Mouse (Mus musculus): ENCODE data around the gene Gm7029. TPM values are rescaled to one million over a fixed set of nuclear protein-coding genes. Genes with fewer than 3 reads are reported as not detected.
A peak's percentile ranks its signal among the peaks of the same experiment; 100 is the strongest.

The Gm7029 gene
- polyA plus RNA-seq, 1 experiment, result not detected

DNA sequence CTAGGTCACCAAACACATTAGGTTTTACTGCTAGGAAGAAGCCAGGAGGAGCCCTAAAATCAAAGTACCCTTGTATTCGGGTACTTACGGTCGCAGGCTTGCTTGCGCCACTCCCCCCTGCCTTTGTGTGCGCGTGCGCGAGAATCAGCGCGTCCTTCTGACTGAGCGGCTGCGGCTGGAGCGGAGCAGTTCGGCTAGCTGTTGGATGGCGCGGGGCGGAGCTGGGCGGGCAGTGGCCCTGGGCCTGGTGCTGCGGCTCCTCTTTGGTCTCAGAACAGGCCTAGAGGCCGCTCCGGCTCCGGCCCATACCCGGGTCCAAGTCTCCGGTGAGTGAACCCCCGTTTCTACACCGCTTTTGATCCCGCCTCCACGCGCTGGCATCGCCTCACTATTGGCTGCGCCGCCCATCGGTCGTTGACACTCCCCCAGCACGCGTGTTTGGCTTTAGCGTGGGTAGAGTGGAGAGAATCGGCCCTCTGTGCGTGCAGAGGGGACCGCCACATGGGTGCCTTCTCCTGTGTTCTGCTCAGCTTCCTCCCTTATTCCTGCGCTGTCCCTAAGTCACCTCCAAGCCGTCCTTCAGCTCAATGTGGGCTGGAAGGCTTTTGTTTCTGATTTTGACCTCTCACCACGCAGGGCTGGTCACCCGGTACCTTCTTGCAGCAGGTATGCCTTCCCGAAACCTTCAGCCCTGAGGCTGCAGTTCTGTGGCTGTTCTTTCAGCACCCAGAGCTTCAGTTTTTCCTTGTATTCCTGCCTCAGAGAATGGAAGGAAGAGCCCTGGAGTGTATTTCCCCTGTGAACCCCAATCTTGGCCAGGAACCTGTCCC is 30.5 kb upstream of the Gm7029 start, which contains the start of gene Cd320:
Gene Cd320 (plus strand): TSS at position 126 of the 830 bp plus-strand sequence.
- under 1% methylated on average over 45 of the region's 45 CpGs for WGBS
- Histone ChIP-seq H3K4me3 (ENCODE audit: insufficient read depth, low read depth, low read length) (peak within 1 kb of the TSS; percentile 79), H3K36me3 (ENCODE audit: control insufficient read depth, insufficient read depth, low read length) (no peaks in the 10 kb centered on the region), H3K27me3 (replicated peaks; ENCODE audit: control insufficient read depth, insufficient read depth, low read length) (no peaks in the 10 kb centered on the region), H3K4me1 (ENCODE audit: control insufficient read depth, insufficient read depth, low read length) (peaks cover 6% of the 10 kb centered on the region; the same call in 1 of the 2 replicates), H3K27ac (ENCODE audit: insufficient read depth, low read depth, low read length) (peak within 1 kb of the TSS; percentile 27)
- TF ChIP-seq CTCF (conservative IDR thresholded peaks at IDR 0.05; ENCODE audit: insufficient read depth, insufficient read length, low read depth, low read length) (no peak), POLR2A (IDR thresholded peaks at IDR 0.05; ENCODE audit: low read depth, low read length) (peak; percentile 15)
- peak; percentile 96 for DNase-seq

DNA sequence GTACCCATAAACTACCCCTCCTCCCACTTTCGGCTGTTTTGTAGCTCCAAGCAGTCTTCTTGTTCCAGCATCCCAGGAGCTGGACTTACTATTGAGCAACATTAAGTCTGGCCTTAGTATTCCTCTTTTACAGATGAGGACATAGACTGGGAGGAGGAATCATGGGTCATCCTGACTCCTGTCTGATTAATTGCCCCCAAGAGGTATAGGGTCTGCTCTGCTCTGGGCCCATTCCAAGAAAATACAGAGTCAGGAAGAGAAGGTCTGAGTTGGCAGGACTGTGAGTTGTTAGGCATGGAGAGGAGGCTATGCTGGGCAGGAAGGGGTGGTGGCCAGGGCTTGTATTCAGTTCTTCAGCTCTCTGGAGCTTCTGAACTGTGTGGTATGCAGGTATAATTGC is 29.4 kb upstream of the Gm7029 start:
- no peak overlapping the region for H3K27ac ChIP-seq (ENCODE audit: insufficient read depth, low read depth, low read length)
- no peak for DNase-seq
- H3K36me3 ChIP-seq (ENCODE audit: control insufficient read depth, insufficient read depth, low read length), result 0 out of 2 replicates have a peak, but pooled peaks cover 2% of the 10 kb centered on the region
- no peak for TF ChIP-seq POLR2A (IDR thresholded peaks at IDR 0.05; ENCODE audit: low read depth, low read length)
- no peak for TF ChIP-seq CTCF (conservative IDR thresholded peaks at IDR 0.05; ENCODE audit: insufficient read depth, insufficient read length, low read depth, low read length)
- H3K27me3 ChIP-seq (replicated peaks; ENCODE audit: control insufficient read depth, insufficient read depth, low read length), result no peaks in the 10 kb centered on the region
- H3K4me1 ChIP-seq (ENCODE audit: control insufficient read depth, insufficient read depth, low read length), result peaks cover 6% of the 10 kb centered on the region; the same call in 1 of the 2 replicates
- no peak overlapping the region for H3K4me3 ChIP-seq (ENCODE audit: insufficient read depth, low read depth, low read length)
- 39% methylated on average over 1 of the region's 1 CpGs for WGBS

DNA sequence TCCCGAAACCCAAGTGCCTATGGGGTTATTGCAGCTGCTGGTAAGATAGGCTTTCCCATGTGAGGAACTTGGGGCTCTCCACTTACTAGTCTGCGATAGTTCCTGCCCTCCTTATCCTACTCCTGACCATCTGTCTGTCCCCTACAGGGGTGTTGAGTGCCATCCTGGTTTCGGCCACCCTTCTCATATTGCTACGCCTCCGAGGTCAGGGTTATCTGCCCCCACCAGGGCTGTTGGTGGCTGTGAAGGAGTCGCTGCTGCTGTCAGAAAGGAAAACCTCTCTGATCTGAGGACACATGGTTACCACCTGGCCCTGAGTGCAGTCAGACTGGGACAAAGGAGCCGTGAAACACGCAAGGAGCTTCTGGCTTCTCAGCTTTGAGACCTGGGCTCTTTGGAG is 25.5 kb upstream of the Gm7029 start:
- H3K27me3 ChIP-seq (replicated peaks; ENCODE audit: control insufficient read depth, insufficient read depth, low read length), result no peaks in the 10 kb centered on the region
- H3K27ac ChIP-seq (ENCODE audit: insufficient read depth, low read depth, low read length), result no peak overlapping the region
- 0 out of 2 replicates have a peak, but pooled peaks cover 2% of the 10 kb centered on the region for H3K36me3 ChIP-seq (ENCODE audit: control insufficient read depth, insufficient read depth, low read length)
- no peak for DNase-seq
- no peak overlapping the region for H3K4me3 ChIP-seq (ENCODE audit: insufficient read depth, low read depth, low read length)
- H3K4me1 ChIP-seq (ENCODE audit: control insufficient read depth, insufficient read depth, low read length), result peaks cover 6% of the 10 kb centered on the region; the same call in 1 of the 2 replicates
- TF ChIP-seq CTCF (conservative IDR thresholded peaks at IDR 0.05; ENCODE audit: insufficient read depth, insufficient read length, low read depth, low read length), result no peak
- TF ChIP-seq POLR2A (IDR thresholded peaks at IDR 0.05; ENCODE audit: low read depth, low read length), result no peak
- 83% methylated on average over 8 of the region's 8 CpGs for WGBS

DNA sequence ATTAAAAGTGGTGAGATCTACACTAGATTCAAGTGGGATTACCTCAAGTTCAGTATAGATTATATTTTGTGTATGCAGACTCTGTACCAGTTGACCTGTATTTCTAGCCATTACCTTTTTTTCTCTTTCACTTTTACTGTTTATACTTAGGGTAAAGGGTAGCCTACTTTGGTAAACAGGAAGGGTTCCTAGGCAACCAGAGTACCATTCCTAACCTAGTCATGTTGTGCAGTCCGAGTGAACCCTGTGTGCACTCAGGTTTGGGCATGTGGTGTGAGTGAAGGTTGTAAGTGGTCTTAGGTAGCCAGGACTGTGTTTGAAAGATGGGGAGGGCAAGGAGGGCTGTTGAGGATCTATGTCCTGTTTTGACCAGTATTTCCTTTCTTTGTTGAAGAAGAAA is 22.3 kb upstream of the Gm7029 start:
- WGBS, result 36% methylated on average over 1 of the region's 1 CpGs
- no peak for TF ChIP-seq CTCF (conservative IDR thresholded peaks at IDR 0.05; ENCODE audit: insufficient read depth, insufficient read length, low read depth, low read length)

DNA sequence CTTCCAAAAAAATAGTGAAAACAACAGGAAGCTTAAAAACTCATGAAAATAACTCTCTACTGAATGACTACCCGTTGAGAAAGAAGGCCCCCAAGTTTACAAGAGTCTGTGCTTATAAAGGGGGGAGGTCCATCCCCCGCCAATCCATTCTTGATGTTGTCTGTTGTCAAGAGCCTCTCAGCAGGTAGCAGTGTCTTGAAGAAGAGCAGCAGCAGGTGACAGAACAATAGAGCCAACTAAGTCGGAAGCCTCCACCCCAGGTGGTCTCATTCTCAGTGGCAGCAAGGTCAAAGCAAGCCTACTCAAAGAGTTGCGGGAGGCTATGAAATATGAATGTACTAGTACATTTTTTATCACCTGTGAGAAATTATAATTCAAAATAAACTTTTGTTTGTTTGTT is 15.8 kb upstream of the Gm7029 start:
- H3K36me3 ChIP-seq (ENCODE audit: control insufficient read depth, insufficient read depth, low read length), result no peaks in the 10 kb centered on the region

More for the DNA sequence above, 22.3 kb upstream of the Gm7029 start:
- no peak for DNase-seq
- Histone ChIP-seq H3K36me3 (ENCODE audit: control insufficient read depth, insufficient read depth, low read length) (0 out of 2 replicates have a peak, but pooled peaks cover 2% of the 10 kb centered on the region), H3K27ac (ENCODE audit: insufficient read depth, low read depth, low read length) (no peak overlapping the region), H3K4me1 (ENCODE audit: control insufficient read depth, insufficient read depth, low read length) (no peaks in the 10 kb centered on the region), H3K4me3 (ENCODE audit: insufficient read depth, low read depth, low read length) (no peak overlapping the region), H3K27me3 (replicated peaks; ENCODE audit: control insufficient read depth, insufficient read depth, low read length) (no peaks in the 10 kb centered on the region)

DNA sequence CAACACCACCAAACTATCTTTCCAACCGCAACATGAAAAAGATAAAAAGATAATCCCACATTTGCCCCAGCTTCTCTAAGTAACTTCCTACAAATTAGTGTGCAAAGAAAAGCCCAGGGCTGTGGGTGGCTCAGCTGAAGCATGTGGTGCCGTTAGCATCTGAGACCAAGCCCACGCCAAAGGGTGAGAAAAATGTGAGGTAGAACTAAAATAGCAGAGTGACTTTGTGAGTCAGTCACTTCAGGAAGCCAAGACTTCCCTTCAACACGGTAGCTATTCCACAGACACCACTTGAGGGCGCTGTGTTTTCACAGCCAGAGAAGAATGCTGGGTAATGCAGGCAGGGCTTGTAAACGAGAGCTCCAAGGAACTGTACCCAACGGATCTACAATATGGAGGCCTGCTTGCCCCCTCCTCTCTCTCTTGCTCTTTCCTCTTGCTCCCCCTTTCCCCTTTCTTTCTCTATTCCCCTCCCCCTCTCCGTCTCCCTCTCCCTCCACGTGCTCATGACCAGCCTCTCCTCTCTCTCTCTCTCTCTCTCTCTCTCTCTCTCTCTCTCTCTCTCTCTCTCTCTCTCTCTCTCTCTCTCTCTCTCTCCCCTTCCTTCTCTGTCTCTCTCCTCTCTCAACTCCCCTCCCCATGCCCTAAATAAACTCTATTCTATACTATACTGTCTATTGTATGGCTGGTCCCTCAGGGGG is 8.2 kb upstream of the Gm7029 start:
- 31% methylated on average over 9 of the region's 9 CpGs for WGBS
- Histone ChIP-seq H3K27me3 (replicated peaks; ENCODE audit: control insufficient read depth, insufficient read depth, low read length) (no peaks in the 10 kb centered on the region), H3K4me3 (ENCODE audit: insufficient read depth, low read depth, low read length) (no peak overlapping the region), H3K4me1 (ENCODE audit: control insufficient read depth, insufficient read depth, low read length) (no peaks in the 10 kb centered on the region), H3K27ac (ENCODE audit: insufficient read depth, low read depth, low read length) (no peak overlapping the region), H3K36me3 (ENCODE audit: control insufficient read depth, insufficient read depth, low read length) (no peaks in the 10 kb centered on the region)
- peak; percentile 76 for TF ChIP-seq CTCF (conservative IDR thresholded peaks at IDR 0.05; ENCODE audit: insufficient read depth, insufficient read length, low read depth, low read length)
- TF ChIP-seq POLR2A (IDR thresholded peaks at IDR 0.05; ENCODE audit: low read depth, low read length), result no peak
- DNase-seq, result peak; percentile 64

More for the DNA sequence above, 15.8 kb upstream of the Gm7029 start:
- Histone ChIP-seq H3K4me1 (ENCODE audit: control insufficient read depth, insufficient read depth, low read length) (no peaks in the 10 kb centered on the region), H3K27ac (ENCODE audit: insufficient read depth, low read depth, low read length) (no peak overlapping the region), H3K4me3 (ENCODE audit: insufficient read depth, low read depth, low read length) (no peak overlapping the region), H3K27me3 (replicated peaks; ENCODE audit: control insufficient read depth, insufficient read depth, low read length) (no peaks in the 10 kb centered on the region)
- DNase-seq, result no peak
- no peak for TF ChIP-seq POLR2A (IDR thresholded peaks at IDR 0.05; ENCODE audit: low read depth, low read length)
- TF ChIP-seq CTCF (conservative IDR thresholded peaks at IDR 0.05; ENCODE audit: insufficient read depth, insufficient read length, low read depth, low read length), result no peak
- 82% methylated on average over 4 of the region's 4 CpGs for WGBS

DNA sequence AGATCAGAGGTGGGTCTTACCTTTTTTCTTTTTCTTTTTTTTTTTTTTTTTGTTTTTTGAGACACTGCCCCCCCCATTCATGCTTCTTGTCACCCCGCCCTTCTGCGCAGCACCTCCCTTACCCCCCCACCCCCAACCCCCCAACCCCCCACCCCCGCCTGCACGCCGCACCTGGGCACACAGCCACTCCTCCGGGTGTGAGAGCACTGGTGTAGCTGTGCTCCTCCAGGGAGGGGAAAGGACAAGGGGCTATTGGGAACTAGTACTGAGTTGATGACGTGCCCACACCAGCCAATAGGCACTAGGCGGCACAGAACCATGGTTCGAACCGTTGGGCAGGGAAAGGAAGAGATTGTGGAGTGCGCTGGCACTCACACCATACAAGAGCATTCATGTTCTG is 774 bp downstream of the Gm7029 start:
- no peak for DNase-seq
- WGBS, result 86% methylated on average over 11 of the region's 11 CpGs
- H3K4me3 ChIP-seq (ENCODE audit: insufficient read depth, low read depth, low read length), result no peak overlapping the region
- H3K4me1 ChIP-seq (ENCODE audit: control insufficient read depth, insufficient read depth, low read length), result no peaks in the 10 kb centered on the region
- TF ChIP-seq POLR2A (IDR thresholded peaks at IDR 0.05; ENCODE audit: low read depth, low read length) (no peak), CTCF (conservative IDR thresholded peaks at IDR 0.05; ENCODE audit: insufficient read depth, insufficient read length, low read depth, low read length) (no peak)
- H3K36me3 ChIP-seq (ENCODE audit: control insufficient read depth, insufficient read depth, low read length), result no peaks in the 10 kb centered on the region
- H3K27ac ChIP-seq (ENCODE audit: insufficient read depth, low read depth, low read length), result no peak overlapping the region
- H3K27me3 ChIP-seq (replicated peaks; ENCODE audit: control insufficient read depth, insufficient read depth, low read length), result no peaks in the 10 kb centered on the region

Data from kidney, adult 2 months (tissue).